Mouse (Mus musculus) urinary bladder, postnatal 25 days (tissue): ENCODE results near the gene Wdr86.
"Not testable (repeated sequence)": the region's sequence is repeated elsewhere in the genome, so short reads cannot be mapped to it uniquely, and the experiment has no call there.

Source experiments
- DNase-seq: peaks from one replicate; pipeline ENCODE4 v3.0.0; 2022; ENCODE audit warnings: low spot score

Gene Wdr86

GRCm38 (mm10) chr5:24733134-24733533 lies 2.6 kb upstream of the Wdr86 start:
- DNase-seq, result no peak

- DNase-seq, result no peak
These were observed 459 bp upstream of the Wdr86 start for GRCm38 (mm10) chr5:24730986-24731385.

GRCm38 (mm10) chr5:24729797-24730487 lies 585 bp downstream of the Wdr86 start:
- no peak for DNase-seq

DNA sequence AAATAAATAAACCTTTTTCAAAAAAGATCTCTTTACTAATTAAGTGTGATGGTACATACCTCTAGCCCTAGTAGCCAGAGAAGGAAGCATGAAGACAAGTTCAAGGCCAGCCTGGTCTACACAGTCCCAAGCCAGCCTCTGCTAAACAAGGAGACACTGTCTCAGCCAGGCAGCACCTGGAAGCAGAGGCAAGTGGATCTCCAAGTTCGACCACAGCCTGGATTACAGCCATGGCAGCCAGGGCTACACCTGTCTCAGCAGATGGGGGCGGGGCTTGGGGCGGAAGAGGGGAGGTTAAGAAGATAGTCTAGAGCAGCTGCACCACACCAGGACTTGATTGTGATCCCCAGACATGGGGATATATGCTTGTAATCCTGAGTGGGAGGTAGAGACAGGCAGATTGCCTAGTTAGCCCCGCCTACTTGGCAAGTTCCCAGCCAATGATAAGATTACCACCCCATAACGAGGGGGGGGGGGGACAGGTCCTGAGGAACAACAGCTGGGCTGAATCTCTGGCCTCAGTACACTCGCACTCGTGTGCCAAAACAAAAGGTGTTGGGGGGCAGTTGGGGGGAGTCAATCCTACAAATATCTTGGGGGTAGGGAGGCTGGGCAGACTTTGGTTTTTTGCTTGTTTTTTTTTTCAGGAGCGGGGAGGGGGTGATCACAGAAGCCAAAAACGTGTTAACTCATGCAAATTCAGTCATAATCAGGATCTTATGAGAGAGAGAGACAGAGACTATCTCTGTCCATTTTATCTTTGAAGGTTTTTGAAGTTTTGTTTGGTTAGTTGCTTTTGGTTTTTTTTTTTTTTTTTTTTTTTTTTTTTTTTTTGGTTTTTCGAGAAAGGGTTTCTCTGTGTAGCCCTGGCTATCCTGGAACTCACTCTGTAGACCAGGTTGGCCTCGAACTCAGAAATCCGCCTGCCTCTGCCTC lies 3.4 kb downstream of the Wdr86 start:
- no peak for DNase-seq

- DNase-seq, result no peak
These were observed 4.6 kb downstream of the Wdr86 start for GRCm38 (mm10) chr5:24725897-24726296.

GRCm38 (mm10) chr5:24724805-24725204 lies 5.7 kb downstream of the Wdr86 start:
- no peak for DNase-seq

DNA sequence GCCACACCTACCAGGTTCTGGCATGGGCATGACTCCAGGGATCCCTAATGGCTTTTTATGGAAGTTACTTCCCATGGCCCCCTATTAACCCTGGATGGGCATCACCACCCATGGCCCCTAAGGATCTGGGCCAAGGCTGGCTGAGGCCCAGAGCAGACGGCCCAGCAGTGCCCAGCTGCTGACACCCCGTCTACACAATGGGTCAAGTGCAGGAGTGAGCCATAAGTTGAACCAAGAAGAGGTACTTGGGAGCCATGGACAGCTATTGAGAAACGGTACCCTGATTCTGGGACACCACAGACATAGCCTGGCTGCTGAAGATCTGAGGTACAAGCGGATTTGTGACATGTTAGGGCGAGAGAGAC lies 6.3 kb downstream of the Wdr86 start:
- no peak for DNase-seq

GRCm38 (mm10) chr5:24723527-24724269 lies 6.8 kb downstream of the Wdr86 start:
- DNase-seq, result no peak

DNA sequence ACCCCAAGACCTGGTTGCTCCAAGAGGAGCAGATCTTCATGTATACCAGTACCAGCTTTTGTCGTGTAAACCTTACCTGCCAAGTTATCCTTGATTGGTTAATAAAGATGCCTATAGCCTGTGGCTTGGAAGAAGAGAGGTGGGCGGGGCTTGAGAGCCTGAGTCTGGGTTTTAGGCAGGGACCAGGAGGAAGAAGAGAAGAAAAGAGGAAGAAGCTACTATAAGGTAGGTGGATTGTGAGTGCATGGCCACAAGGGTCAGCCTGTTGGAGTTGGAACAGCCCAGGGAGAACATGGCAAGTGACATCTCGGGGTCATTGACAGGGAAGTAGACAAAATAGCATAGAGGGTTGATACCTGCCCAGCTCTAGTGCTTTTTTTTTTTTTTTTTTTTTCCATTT lies 10.7 kb downstream of the Wdr86 start:
- no peak for DNase-seq

GRCm38 (mm10) chr5:24718076-24718475 lies 12.5 kb downstream of the Wdr86 start:
- DNase-seq, result no peak

DNA sequence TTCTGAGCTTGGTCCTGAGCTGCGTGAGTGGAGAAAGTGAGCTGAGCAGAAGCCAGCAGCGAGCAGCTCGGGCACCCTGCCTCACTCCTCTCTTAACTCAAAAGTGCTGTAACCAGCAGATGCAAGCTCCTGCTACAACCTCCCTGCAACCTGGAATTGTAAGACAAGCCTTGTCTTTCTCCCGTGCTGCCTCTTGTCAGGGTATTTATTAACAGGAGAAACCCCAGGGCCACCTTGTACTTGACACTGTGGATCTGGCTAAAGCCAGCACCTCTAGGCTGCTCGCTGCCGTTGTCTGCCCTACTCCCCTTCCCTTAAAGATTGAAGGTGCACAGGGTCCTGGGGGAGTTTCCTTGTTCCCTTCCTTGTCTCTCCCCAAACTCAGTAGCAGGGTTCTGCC lies 16.5 kb downstream of the Wdr86 start:
- no peak for DNase-seq

- DNase-seq, result no peak
These were observed 17.3 kb downstream of the Wdr86 start for GRCm38 (mm10) chr5:24713199-24713598.

- no peak for DNase-seq
These were observed 18.9 kb downstream of the Wdr86 start for GRCm38 (mm10) chr5:24711615-24712014.

DNA sequence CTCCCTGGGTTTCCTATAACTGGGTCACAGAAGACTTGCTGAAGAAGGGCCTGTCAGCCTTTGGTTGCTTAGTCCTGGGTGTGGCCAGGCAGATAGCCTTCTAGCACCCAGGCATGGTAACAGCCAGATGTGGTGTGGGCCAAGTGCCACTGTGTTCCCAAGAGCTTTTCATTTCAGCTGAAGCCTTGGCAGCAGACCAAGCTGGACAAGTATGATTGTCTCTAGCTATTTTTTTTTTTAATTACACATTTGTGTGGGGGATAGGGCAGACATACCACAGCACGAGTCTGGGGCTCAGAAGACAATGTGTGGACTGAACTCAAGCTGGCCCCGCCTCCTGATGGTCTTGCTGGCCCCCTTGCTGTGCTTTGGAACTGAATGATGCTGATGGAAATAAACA lies 20.6 kb downstream of the Wdr86 start:
- no peak for DNase-seq

GRCm38 (mm10) chr5:24704615-24705014 lies 25.9 kb downstream of the Wdr86 start:
- DNase-seq, result no peak

GRCm38 (mm10) chr5:24701271-24701670 lies 29.3 kb downstream of the Wdr86 start:
- DNase-seq, result no peak

DNA sequence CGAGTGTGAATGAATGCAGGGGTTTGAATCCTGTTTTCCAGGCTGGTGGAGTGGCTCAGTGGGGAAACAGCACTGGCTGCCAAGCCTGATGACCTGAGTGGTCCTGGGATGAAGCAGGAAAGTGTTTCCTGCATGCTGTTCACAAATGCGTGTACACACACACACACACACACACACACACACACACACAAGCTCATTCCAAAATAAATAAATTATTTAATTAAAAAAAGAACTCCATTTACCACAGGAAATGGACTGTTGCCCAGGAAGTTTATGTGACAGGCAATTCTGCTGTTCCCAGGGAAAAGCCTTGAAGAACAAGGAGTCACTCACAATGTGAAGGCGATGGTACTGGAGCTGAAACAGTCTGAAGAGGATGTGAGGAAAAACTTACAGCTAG lies 33.8 kb downstream of the Wdr86 start:
- DNase-seq, result no peak

DNA sequence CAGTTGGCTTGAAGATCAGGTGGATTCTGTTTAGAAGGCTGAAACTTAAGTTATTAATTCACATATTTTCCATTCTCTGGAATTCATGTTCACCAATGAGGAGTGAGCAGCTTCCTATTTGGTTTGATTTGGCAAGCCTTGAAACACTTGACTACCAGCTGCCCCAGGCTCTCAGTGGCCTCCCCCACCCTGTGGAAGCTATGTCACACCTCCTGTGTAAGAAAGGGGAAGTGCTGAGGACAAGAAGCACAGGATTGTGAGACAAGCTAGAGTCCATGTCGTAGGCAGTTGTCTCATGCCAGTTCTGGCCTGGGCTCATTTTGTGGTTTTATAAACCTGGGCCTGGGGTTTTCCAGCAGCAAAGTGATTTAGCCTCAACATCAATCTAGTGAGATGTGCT lies 42.8 kb downstream of the Wdr86 start:
- no peak for DNase-seq

DNA sequence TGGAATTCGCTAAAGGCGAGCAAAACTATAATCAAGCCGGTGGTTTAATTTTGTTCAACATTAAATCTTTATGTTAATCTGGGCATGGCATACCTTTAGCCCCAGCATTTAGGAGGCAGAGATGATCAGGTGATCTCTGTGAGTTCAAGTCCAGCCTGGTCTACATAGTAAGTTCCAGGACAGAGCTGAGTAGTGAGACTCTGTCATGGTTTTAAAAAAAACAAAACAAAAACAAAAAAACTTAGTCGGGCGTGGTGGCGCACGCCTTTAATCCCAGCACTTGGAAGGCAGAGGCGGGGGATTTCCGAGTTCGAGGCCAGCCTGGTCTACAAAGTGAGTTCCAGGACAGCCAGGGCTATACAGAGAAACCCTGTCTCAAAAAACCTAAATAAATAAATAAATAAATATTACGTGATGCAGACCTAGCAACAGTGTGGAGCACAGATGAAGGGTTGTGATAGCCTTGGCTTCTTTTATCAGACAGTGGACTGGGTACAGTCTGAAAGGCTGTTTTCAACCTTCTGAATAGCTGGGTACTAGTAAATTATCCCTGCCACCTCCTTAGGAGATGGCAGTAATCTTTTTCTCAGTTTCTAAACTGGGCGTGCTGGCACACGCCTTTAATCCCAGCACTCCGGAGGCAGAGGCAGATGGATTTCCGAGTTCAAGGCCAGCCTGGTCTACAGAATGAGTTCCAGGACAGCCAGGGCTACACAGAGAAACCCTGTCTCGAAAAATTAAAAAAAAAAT lies 43.7 kb downstream of the Wdr86 start:
- not testable (repeated sequence) for DNase-seq

GRCm38 (mm10) chr5:24686176-24686575 lies 44.4 kb downstream of the Wdr86 start:
- DNase-seq, result no peak

- peak; percentile 95 for DNase-seq
These were observed 45.0 kb downstream of the Wdr86 start, which contains the start of gene Nub1 for GRCm38 (mm10) chr5:24685366-24686093. Gene Nub1 (plus strand): TSS chr5:24685532.
